ENCODE assay signal across 10 mouse cellular contexts in genomic region chr3:127355252-127355651, GRCm38 (mm10).
DNase-seq lines count a peak whose midpoint lies in the region; ATAC-seq lines count a peak whose summit lies in the region.
"Had no signal": no experiment of that assay in that cellular context is flagged by ENCODE, and none has a peak within 500 bp of the region (broad histone marks: within the 10 kb centered on the region; RNA-seq: fewer than 3 reads in every experiment).

No protein-coding gene starts in this region.

- 58% methylated on average over 5 of the region's 5 CpGs for WGBS in hindbrain, embryonic 10.5 days
- 44% methylated on average over 5 of the region's 5 CpGs for WGBS in hindbrain, embryonic 12.5 days
- 15% methylated on average over 5 of the region's 5 CpGs for WGBS in liver, embryonic 16.5 days (ENCODE audit: insufficient replicate concordance)

- no peak overlapping the region for H3K4me3 ChIP-seq in hindbrain, embryonic 10.5 days
- H3K4me3 ChIP-seq in hindbrain, embryonic 12.5 days = no peak overlapping the region
- no peak overlapping the region for H3K4me3 ChIP-seq in liver, embryonic 16.5 days (ENCODE audit: low read depth, low read length)

- H3K27me3 ChIP-seq in hindbrain, embryonic 10.5 days (ENCODE audit: insufficient read depth, poor library complexity, severe bottlenecking) = no peaks in the 10 kb centered on the region
- H3K27me3 ChIP-seq in hindbrain, embryonic 12.5 days = no peaks in the 10 kb centered on the region
- no peaks in the 10 kb centered on the region for H3K27me3 ChIP-seq in liver, embryonic 16.5 days (ENCODE audit: control insufficient read depth, insufficient read depth, low read depth, low read length)

- DNase-seq in hindbrain, embryonic 10.5 days (ENCODE audit: low spot score) = no peak
- DNase-seq in spleen, postnatal 36 days (ENCODE audit: low spot score in 2 of 2) = peak; percentile 11 to 21
- no peak for DNase-seq in spleen, postnatal 10 days (ENCODE audit: low spot score in 2 of 2)
- no peak for DNase-seq in Muller cell, postnatal 12 days (ENCODE audit: inconsistent ontology term)
- DNase-seq in adrenal gland, postnatal 25 days = no peak
- DNase-seq in left cerebral cortex, adult 8-10 months (ENCODE audit: low spot score in 2 of 2) = no peak
- DNase-seq: adrenal gland, postnatal 14 days; thymus, adult 2 months had no signal

- H3K4me2 ChIP-seq in hindbrain, embryonic 12.5 days (replicated peaks) = no peak overlapping the region
- H3K4me2 ChIP-seq in liver, embryonic 16.5 days (ENCODE audit: low read depth, low read length) = no peak overlapping the region

- no peaks in the 10 kb centered on the region for H3K9me3 ChIP-seq in hindbrain, embryonic 10.5 days
- H3K9me3 ChIP-seq in hindbrain, embryonic 12.5 days (replicated peaks) = no peaks in the 10 kb centered on the region
- no peaks in the 10 kb centered on the region for H3K9me3 ChIP-seq in liver, embryonic 16.5 days (replicated peaks; ENCODE audit: control insufficient read depth, low read length)

- no peak overlapping the region for H3K9ac ChIP-seq in hindbrain, embryonic 12.5 days
- no peak overlapping the region for H3K9ac ChIP-seq in liver, embryonic 16.5 days (ENCODE audit: low read depth, low read length)

- ATAC-seq in hindbrain, embryonic 12.5 days (ENCODE audit: low FRiP score) = no peak
- peak; percentile 55 for ATAC-seq in liver, embryonic 16.5 days (ENCODE audit: low read depth)

- H3K4me1 ChIP-seq in hindbrain, embryonic 10.5 days (replicated peaks) = peaks cover 6% of the 10 kb centered on the region; the same call in 1 of the 2 replicates
- no peaks in the 10 kb centered on the region for H3K4me1 ChIP-seq in hindbrain, embryonic 12.5 days
- no peaks in the 10 kb centered on the region for H3K4me1 ChIP-seq in liver, embryonic 16.5 days (ENCODE audit: control insufficient read depth, low read depth, low read length)

- H3K27ac ChIP-seq in hindbrain, embryonic 10.5 days = 0 out of 2 replicates have a peak overlapping the region, but pooled peaks have one; percentile 5
- no peak overlapping the region for H3K27ac ChIP-seq in hindbrain, embryonic 12.5 days
- H3K27ac ChIP-seq in liver, embryonic 16.5 days (ENCODE audit: low read length) = no peak overlapping the region

- H3K36me3 ChIP-seq in hindbrain, embryonic 10.5 days = no peaks in the 10 kb centered on the region
- no peaks in the 10 kb centered on the region for H3K36me3 ChIP-seq in hindbrain, embryonic 12.5 days
- H3K36me3 ChIP-seq in liver, embryonic 16.5 days (ENCODE audit: control insufficient read depth, insufficient read depth) = no peaks in the 10 kb centered on the region

Comparison
In these comparisons a context has a peak if more than half of its experiments do, and no peak if none do; other contexts are left out.
1. DNase-seq: peak in spleen, postnatal 36 days (2 of 2); none in hindbrain, embryonic 10.5 days (single experiment), spleen, postnatal 10 days (0 of 2), Muller cell, postnatal 12 days (single experiment), adrenal gland, postnatal 25 days (single experiment) and left cerebral cortex, adult 8-10 months (0 of 2).